Mouse (Mus musculus) hindbrain, embryonic 10.5 days (tissue): ENCODE measurements around the gene Ccr7. TPM values are rescaled to one million over a fixed set of nuclear protein-coding genes. Genes with fewer than 3 reads are reported as not detected.

Experiments
- DNase-seq: peaks from one replicate; pipeline ENCODE4 v3.0.0-alpha.2; 2017; ENCODE audit warnings: low spot score
- H3K27ac ChIP-seq: fragments of 300-500 bp; sonication (generic); 2 replicates; pipeline ENCODE4 v1.5.1; 2016; ENCODE audit warnings: mild to moderate bottlenecking, moderate library complexity
- H3K27me3 ChIP-seq: fragments of 300-500 bp; sonication (generic); 2 replicates; pipeline ENCODE4 v1.6.1; 2016; ENCODE audit warnings: mild to moderate bottlenecking; ENCODE audit not compliant: poor library complexity, insufficient read depth, severe bottlenecking
- H3K36me3 ChIP-seq: fragments of 300-500 bp; sonication (generic); 2 replicates; pipeline ENCODE4 v1.6.1; 2016; ENCODE audit warnings: mild to moderate bottlenecking, moderate library complexity
- H3K4me1 ChIP-seq: fragments of 300-500 bp; sonication (generic); replicated peaks from 2 replicates; pipeline ENCODE4 v1.6.1; 2016; ENCODE audit warnings: mild to moderate bottlenecking
- H3K4me3 ChIP-seq: fragments of 300-500 bp; sonication (generic); 2 replicates; pipeline ENCODE4 v1.5.1; 2016; ENCODE audit warnings: mild to moderate bottlenecking, moderate library complexity
- H3K9me3 ChIP-seq: fragments of 300-500 bp; sonication (generic); 2 replicates; pipeline ENCODE4 v1.6.1; 2016; ENCODE audit warnings: mild to moderate bottlenecking, moderate library complexity
- WGBS: fragments of 180-500 bp; shearing (Covaris S2); methylation state at CpG from one replicate; pipeline ENCODE4 v1.1.7; 2016; 5-methylcytosine and 5-hydroxymethylcytosine counted together
- polyA plus RNA-seq: library from polyadenylated mRNA; unstranded; fragments of >200 nt; fragmentation: Nextera tagmentation; extraction: Ambion mirVana; gene quantifications from 2 replicates; pipeline ENCODE4 v1.2.1, GENCODE M21; 2016

The Ccr7 gene
- polyA plus RNA-seq, 1 experiment from 2014 or later, result 0.25 TPM

DNA sequence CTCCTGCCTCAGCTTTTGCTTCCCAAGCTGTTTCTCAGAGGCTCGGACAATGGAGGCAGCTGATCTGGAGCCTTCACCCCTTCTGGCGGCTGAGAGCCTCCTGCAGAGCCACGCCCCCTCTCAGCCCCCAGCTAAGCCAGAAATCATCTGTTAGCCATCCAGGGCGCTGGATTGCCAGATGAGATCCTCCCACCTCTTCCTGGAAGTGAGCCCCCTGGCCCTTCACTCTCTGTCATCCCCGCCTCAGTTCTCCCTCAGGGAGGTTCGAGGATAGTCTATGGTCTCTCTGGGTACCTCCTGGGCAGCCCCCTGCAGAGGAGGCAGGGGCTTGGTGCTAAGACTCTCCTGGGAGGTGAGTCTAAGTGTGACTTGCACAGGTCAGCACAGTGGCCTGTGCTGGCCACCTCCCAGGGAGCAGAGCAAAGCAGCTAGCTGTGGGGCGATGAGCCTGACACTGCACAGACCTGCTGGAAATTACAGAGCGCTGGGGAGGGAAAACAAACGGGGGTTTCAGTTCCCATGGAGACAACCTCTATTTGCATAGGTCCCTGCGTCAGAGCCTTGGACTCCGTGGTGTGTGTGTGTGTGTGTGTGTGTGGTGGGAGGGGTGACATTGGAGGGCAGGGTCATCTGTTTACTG lies 22.7 kb downstream of the Ccr7 start:
- Histone ChIP-seq H3K36me3 (no peaks in the 10 kb centered on the region), H3K4me3 (peak overlapping the region; percentile 42), H3K27ac (peak overlapping the region; percentile 79), H3K9me3 (no peaks in the 10 kb centered on the region), H3K4me1 (peaks cover 71% of the 10 kb centered on the region), H3K27me3 (0 out of 2 replicates have a peak, but pooled peaks cover 9% of the 10 kb centered on the region)
- WGBS, result 2% methylated on average over 11 of the region's 11 CpGs
- DNase-seq, result peak; percentile 82

DNA sequence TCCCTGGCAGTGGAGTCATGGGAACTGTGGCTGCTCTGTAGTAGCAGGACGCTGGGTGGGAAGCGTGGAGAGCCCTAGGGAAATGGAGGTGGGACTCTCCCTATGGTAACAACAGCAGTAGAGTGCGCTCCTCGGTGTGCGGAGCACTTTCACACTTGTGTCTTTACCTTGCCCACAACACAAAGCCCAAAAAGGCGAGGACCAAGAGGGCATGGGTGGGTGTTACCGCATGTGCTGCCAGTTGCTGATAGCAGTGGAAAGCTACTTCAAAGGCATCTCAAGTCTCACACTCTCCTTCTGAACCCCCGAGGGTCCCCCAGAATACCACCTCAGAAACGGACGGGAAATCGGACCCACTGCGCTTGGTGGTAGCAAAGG lies 23.4 kb downstream of the Ccr7 start:
- H3K27me3 ChIP-seq, result 0 out of 2 replicates have a peak, but pooled peaks cover 9% of the 10 kb centered on the region
- H3K27ac ChIP-seq, result peak overlapping the region; percentile 79
- no peaks in the 10 kb centered on the region for H3K36me3 ChIP-seq
- 43% methylated on average over 12 of the region's 12 CpGs for WGBS
- H3K9me3 ChIP-seq, result no peaks in the 10 kb centered on the region
- peak overlapping the region; percentile 42 for H3K4me3 ChIP-seq
- H3K4me1 ChIP-seq, result peaks cover 74% of the 10 kb centered on the region
- DNase-seq, result no peak

GRCm38 (mm10) chr11:99130736-99131462 lies 24.0 kb downstream of the Ccr7 start:
- Histone ChIP-seq H3K9me3 (no peaks in the 10 kb centered on the region), H3K4me1 (peaks cover 76% of the 10 kb centered on the region), H3K36me3 (no peaks in the 10 kb centered on the region), H3K27ac (peak overlapping the region; percentile 79), H3K4me3 (no peak overlapping the region), H3K27me3 (0 out of 2 replicates have a peak, but pooled peaks cover 9% of the 10 kb centered on the region)
- 58% methylated on average over 5 of the region's 5 CpGs for WGBS
- no peak for DNase-seq

GRCm38 (mm10) chr11:99129287-99129686 lies 25.6 kb downstream of the Ccr7 start:
- 0 out of 2 replicates have a peak, but pooled peaks cover 9% of the 10 kb centered on the region for H3K27me3 ChIP-seq
- H3K4me1 ChIP-seq, result peaks cover 81% of the 10 kb centered on the region
- H3K27ac ChIP-seq, result 0 out of 2 replicates have a peak overlapping the region, but pooled peaks have one; percentile 3
- H3K36me3 ChIP-seq, result no peaks in the 10 kb centered on the region
- H3K9me3 ChIP-seq, result no peaks in the 10 kb centered on the region
- WGBS, result 62% methylated on average over 2 of the region's 2 CpGs
- no peak overlapping the region for H3K4me3 ChIP-seq
- DNase-seq, result no peak

DNA sequence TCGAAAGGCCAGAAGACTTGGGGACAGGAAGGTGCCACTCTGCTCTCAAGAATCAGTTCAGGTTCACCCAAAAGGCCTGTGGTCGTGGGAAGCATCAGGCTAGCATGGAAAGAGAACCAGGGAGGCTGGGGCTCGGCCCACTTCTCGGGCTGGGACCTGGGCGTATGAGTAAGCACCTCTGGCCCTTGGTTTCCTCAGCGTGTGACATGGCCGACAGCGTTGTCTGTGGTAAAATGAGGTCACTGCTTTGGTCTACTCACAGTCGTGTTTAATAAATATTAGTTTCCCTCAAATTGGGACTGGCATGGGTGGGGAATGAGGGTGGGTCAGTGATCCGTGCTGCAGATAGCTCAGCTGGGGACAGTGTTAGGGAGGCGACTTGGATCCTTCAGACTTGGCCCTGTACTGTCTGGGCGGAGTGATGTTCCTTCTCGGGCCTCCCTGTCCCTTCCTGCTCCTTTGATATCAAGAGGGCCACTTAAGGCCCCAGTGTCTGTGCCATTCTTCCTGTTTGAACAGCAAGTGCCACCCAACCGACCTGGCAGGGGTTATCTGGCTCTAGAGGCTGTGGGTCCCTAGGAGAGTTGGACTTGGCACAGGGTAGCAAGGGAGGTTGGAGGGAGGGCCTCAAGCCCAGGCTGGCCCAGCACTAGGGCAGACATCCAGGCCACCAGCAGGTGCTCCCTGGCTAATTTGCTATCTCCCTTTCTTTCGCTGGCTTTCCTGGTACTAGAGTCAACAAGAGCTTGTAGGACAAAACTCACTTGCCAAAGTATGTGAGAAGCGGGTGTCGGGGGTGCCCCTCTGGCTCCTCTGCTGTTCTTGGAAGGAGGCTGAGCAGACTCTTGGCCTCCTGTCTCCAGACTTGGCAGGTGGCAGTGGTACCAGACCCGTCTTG lies 26.8 kb downstream of the Ccr7 start:
- H3K4me3 ChIP-seq, result no peak overlapping the region
- 87% methylated on average over 18 of the region's 18 CpGs for WGBS
- no peaks in the 10 kb centered on the region for H3K36me3 ChIP-seq
- peaks cover 4% of the 10 kb centered on the region; the same call in 1 of the 2 replicates for H3K9me3 ChIP-seq
- peak overlapping the region; percentile 80 for H3K27ac ChIP-seq
- DNase-seq, result no peak
- 0 out of 2 replicates have a peak, but pooled peaks cover 9% of the 10 kb centered on the region for H3K27me3 ChIP-seq
- peaks cover 74% of the 10 kb centered on the region for H3K4me1 ChIP-seq

GRCm38 (mm10) chr11:99126482-99127253 lies 28.2 kb downstream of the Ccr7 start:
- WGBS, result 46% methylated on average over 5 of the region's 5 CpGs
- peak overlapping the region; percentile 80 for H3K27ac ChIP-seq

GRCm38 (mm10) chr11:99124635-99125029 lies 30.2 kb downstream of the Ccr7 start:
- no peaks in the 10 kb centered on the region for H3K36me3 ChIP-seq
- H3K4me1 ChIP-seq, result peaks cover 79% of the 10 kb centered on the region
- no peak for DNase-seq
- 0 out of 2 replicates have a peak, but pooled peaks cover 6% of the 10 kb centered on the region for H3K27me3 ChIP-seq
- 51% methylated on average over 10 of the region's 10 CpGs for WGBS
- peaks cover 4% of the 10 kb centered on the region; the same call in 1 of the 2 replicates for H3K9me3 ChIP-seq
- peak overlapping the region; percentile 59; the same call in 1 of the 2 replicates for H3K27ac ChIP-seq
- H3K4me3 ChIP-seq, result no peak overlapping the region

More at GRCm38 (mm10) chr11:99126482-99127253, 28.2 kb downstream of the Ccr7 start:
- Histone ChIP-seq H3K9me3 (peaks cover 4% of the 10 kb centered on the region; the same call in 1 of the 2 replicates), H3K4me1 (peaks cover 70% of the 10 kb centered on the region), H3K27me3 (0 out of 2 replicates have a peak, but pooled peaks cover 9% of the 10 kb centered on the region), H3K4me3 (no peak overlapping the region), H3K36me3 (no peaks in the 10 kb centered on the region)
- no peak for DNase-seq

- peak overlapping the region; percentile 59; the same call in 1 of the 2 replicates for H3K27ac ChIP-seq
Measured at GRCm38 (mm10) chr11:99123977-99124634, 30.8 kb downstream of the Ccr7 start.

DNA sequence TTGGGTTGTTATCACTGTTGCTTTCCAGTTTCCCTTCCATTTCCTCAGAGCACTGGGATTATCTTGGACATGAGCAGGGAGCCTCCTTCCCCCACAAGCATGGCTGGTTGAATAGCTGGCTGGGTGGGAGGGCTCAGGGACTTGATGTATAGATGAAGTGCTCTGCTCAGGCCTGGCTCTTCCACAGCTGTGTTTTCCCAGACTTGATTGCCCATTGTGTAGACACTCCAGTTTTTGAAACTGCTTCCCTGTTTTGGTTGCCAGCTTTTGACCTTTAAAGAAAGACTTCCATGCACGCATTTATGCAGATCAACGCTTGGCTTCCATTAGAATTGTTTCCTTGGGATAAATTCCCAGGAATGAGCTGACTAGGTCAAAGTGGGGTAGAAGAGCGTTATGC lies 32.2 kb downstream of the Ccr7 start:
- no peak for DNase-seq

More at GRCm38 (mm10) chr11:99123977-99124634, 30.8 kb downstream of the Ccr7 start:
- peaks cover 4% of the 10 kb centered on the region; the same call in 1 of the 2 replicates for H3K9me3 ChIP-seq
- H3K36me3 ChIP-seq, result no peaks in the 10 kb centered on the region
- H3K4me1 ChIP-seq, result peaks cover 78% of the 10 kb centered on the region
- DNase-seq, result peak; percentile 59
- 43% methylated on average over 15 of the region's 15 CpGs for WGBS
- 0 out of 2 replicates have a peak, but pooled peaks cover 6% of the 10 kb centered on the region for H3K27me3 ChIP-seq
- H3K4me3 ChIP-seq, result no peak overlapping the region

GRCm38 (mm10) chr11:99121218-99121631 lies 33.7 kb downstream of the Ccr7 start:
- H3K9me3 ChIP-seq, result peaks cover 9% of the 10 kb centered on the region; the same call in 1 of the 2 replicates
- no peak overlapping the region for H3K4me3 ChIP-seq
- H3K27me3 ChIP-seq, result no peaks in the 10 kb centered on the region
- H3K36me3 ChIP-seq, result no peaks in the 10 kb centered on the region
- H3K4me1 ChIP-seq, result peaks cover 55% of the 10 kb centered on the region
- 56% methylated on average over 14 of the region's 14 CpGs for WGBS
- no peak for DNase-seq
- peak overlapping the region; percentile 80 for H3K27ac ChIP-seq

More for the DNA sequence above, 32.2 kb downstream of the Ccr7 start:
- Histone ChIP-seq H3K4me1 (peaks cover 69% of the 10 kb centered on the region), H3K27me3 (no peaks in the 10 kb centered on the region), H3K9me3 (peaks cover 9% of the 10 kb centered on the region; the same call in 1 of the 2 replicates), H3K36me3 (no peaks in the 10 kb centered on the region), H3K27ac (no peak overlapping the region; the same call in 1 of the 2 replicates), H3K4me3 (no peak overlapping the region)
- 72% methylated on average over 3 of the region's 3 CpGs for WGBS

DNA sequence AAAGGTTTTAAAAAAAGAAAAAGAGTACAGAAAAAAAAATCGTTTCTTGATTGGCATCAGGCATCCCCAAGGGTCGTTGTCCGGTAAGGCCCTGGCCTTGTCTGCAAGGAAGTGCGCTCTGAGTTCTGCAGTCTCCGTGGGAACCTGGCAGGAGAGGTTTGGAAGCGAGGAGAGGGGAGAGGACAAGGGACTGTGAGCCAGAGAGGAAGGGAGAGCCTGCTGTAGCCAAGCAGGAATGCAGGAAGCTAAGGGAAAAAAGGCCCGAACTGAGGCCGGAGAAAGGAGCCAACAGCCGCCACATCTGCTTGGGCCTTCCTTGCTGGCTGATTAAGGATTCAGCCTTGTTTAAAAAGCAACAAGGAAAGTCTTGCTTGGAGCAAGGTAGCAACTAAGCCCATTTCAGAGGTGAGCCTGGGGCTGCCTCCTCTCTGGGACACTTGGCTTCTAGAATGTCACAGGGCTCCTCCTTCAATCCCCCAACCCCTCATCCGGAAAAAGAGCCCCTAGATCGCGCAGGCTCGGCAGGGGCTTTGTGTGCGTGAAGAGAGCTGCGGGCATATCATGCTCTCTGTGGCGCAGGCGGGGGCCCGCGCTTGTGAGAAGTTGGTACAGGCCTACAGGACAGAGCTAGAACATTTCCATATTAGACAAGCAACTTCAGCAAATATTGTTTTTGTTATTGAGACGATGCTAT lies 34.2 kb downstream of the Ccr7 start:
- no peaks in the 10 kb centered on the region for H3K27me3 ChIP-seq
- peaks cover 9% of the 10 kb centered on the region; the same call in 1 of the 2 replicates for H3K9me3 ChIP-seq
- no peaks in the 10 kb centered on the region for H3K36me3 ChIP-seq
- 48% methylated on average over 20 of the region's 20 CpGs for WGBS
- peak overlapping the region; percentile 80 for H3K27ac ChIP-seq
- DNase-seq, result no peak
- peaks cover 49% of the 10 kb centered on the region for H3K4me1 ChIP-seq
- no peak overlapping the region for H3K4me3 ChIP-seq
